Mouse (Mus musculus) embryonic fibroblast, embryonic 13.5 days (primary cell): ENCODE data around the gene Spata13.

ENCODE experiments used
- CTCF ChIP-seq: IDR thresholded peaks from 2 replicates; pipeline ENCODE4 v1.5.1; 2011; ENCODE audit warnings: mild to moderate bottlenecking, control low read depth, low read length, moderate library complexity, borderline replicate concordance; ENCODE audit not compliant: insufficient read depth
- POLR2A ChIP-seq: IDR thresholded peaks from 2 replicates; pipeline ENCODE4 v1.6.1; 2011; ENCODE audit warnings: low read depth, mild to moderate bottlenecking, control low read depth, low read length, moderate library complexity

DNA sequence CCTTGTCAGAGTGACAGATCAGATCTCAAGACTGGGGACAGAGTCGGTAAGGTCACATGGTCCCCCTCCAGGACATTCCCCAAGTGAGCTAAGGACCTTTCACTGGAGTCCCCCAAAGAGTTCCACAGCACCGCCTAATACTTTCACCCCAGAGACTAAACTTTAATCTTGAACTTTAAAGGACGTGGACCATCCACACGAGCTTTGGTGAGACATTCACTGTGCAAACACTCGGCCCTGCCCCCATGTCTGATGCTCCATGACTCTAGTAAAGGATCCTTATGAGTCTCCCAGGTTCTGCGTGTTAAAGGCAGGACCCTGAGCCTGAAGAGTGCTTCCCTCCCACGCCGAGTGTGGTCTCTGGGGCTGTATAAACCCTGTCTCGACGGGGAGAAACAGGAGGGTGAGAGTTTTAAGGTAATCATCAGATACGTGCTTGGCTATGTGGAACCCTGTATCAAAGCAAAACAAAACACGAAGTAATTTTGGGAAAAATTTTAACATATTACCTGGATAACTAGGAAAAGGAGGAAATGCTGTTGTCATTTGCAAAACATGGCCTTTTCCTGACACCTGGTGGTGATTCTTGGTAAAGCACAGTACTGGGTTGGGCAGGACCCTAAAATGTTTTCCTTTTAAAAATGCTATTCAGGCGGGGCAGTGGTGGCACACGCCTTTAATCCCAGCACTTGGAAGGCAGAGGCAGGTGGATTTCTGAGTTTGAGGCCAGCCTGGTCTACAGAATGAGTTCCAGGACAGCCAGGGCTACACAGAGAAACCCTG is 60.6 kb downstream of the Spata13 start:
- TF ChIP-seq CTCF (no peak), POLR2A (no peak)
